Mouse (Mus musculus) central nervous system, embryonic 11.5 days (tissue): Measurements from ENCODE around the gene Lmo3. TPM values are rescaled to one million over a fixed set of nuclear protein-coding genes. Genes with fewer than 3 reads are reported as not detected.

Source experiments
- polyA plus RNA-seq: library from polyadenylated mRNA; depleted of rRNA; stranded (reverse); fragments of >200 nt; gene quantifications from 2 replicates; pipeline ENCODE4 v1.2.3, GENCODE M21; 2012; rRNA removed

Lmo3 gene
- 23.8 and 42.6 TPM in 2 replicates for polyA plus RNA-seq

DNA sequence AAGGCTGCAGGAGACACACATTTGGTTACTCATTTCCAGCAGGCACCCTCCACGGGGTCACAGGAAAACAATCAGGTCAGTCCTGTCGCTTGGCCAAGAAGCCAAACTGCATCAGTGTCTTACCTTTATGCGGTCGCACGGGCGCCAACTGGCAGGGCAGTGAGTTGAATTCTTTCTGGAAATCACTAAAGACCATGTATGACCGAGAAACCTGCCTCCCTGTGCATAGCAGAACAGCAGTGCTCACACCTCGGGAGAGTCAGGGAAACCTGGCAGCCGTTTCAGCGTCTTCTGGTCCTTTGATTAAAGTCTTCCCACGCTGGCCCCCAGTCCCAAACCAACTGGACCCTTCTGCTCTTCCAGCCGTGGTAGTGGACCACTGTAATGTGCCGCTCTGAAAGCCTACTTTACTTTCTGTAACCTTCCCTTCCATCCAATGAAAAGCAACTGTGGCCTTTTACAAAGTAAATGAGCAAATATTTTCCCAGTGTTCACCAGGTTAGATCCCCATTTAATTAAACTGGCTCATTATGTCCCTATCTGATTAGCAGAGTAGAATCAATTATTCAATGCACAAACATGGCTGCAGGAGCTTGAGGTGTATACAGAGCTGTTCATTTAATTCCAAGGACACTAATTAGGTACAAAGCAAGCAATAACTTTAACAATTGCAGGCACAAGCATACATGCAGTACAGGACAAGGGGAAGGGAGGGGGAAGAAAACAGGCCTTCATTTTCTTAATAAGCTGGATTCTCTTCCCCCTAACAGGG, at the start of gene Lmo3:
TSS of gene Lmo3 (minus strand) at position 235 of the 772 bp plus-strand sequence.

Other genes starting within 250 kb of the Lmo3 start
- 0.12 TPM in 1 of 2 replicates, not detected in the other for gene Igbp1b, start 76.6 kb upstream of the Lmo3 start, polyA plus RNA-seq